Mouse (Mus musculus) CD4-positive, CD25-positive, alpha-beta regulatory T cell, adult 4 months (primary cell): ENCODE data around the gene Tgif2. TPM values are rescaled to one million over a fixed set of nuclear protein-coding genes. Genes with fewer than 3 reads are reported as not detected.
"Not testable (repeated sequence)": the region's sequence is repeated elsewhere in the genome, so short reads cannot be mapped to it uniquely, and the experiment has no call there.

Experiments used
- ATAC-seq: one replicate; pipeline ENCODE4 v1.8.0; 2017
- polyA plus RNA-seq, 2 experiments: library from polyadenylated mRNA; unstranded; fragments of 100-300 nt; shearing (Covaris generic); gene quantifications; one replicate each; pipeline ENCODE4 v1.2.1; 2017

Tgif2 gene
- polyA plus RNA-seq, 2 experiments from 2014 or later = 10.4 to 14.6 TPM

- no peak for ATAC-seq
Measured at GRCm38 (mm10) chr2:156843331-156843730, 3.5 kb downstream of the Tgif2 start.

GRCm38 (mm10) chr2:156844715-156845114 is 4.9 kb downstream of the Tgif2 start:
- no peak for ATAC-seq

DNA sequence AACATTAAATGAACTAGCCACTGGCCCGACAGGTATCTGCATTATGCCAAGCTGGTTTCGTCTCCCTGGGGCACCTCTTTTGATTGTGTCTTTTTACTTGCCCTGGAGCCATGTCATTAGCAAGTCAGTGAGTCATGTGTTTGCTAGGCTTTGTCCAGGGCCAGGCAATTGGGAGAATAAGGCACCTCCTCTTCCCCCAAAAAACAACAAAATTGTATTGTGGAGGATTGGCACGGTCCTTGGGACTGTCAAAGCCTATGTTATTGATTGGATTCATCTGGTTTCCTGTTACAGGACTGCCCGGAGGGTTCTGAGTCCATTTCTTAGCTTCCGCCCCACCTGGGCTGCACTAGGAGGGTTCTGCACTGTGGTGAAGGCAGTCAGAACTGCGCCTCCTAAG is 7.8 kb downstream of the Tgif2 start:
- ATAC-seq = no peak

DNA sequence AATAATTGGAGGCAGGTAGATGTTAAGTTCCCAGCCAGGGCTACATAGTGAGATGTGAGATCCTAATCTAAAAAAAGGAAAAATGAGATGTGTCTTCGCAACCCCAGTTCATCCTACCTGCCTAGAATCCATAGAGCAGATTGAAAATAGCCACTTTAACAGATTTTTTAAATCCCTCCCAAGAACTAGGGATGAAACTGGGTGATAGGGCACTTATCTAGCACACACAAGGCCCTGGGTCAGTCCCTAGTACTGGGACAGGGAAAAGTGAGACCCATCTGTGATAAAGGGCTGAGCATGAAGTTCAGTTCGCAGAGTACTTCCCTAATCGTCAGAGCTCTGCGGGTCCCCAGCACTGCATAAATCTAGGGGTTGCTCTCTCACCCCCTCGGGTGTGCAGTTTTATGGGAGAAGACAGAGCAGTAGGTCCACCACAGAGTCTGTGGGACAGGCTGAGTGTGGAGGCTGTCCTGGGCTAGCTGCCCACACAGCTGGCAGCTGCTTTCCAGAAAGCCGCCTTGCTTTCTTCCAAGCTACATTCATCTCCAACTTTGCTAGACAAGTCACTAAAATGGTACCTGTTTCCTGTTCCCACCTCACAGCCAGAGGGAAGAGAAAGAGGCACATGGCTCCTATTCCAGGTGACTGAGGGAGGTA is 8.8 kb downstream of the Tgif2 start:
- ATAC-seq = no peak

DNA sequence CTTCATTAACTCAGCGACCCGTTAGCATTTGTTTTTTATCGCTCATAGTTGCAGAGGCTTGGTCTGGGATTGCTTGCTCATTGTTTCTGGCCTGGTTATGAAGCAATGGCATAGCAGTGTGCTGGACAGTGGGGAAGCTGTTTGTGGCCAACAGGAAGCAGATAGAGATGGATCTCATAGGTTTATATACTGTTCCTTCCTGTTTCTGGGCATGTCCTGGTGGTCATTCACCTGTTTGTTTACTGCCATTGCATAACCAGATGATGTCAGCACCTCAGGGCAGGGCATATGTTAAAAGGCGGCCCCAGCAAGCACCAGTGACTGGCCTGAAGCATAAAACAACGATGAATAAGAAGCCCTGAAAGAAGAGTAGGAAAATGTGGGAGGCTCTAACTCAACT is 10.7 kb downstream of the Tgif2 start:
- ATAC-seq = no peak

DNA sequence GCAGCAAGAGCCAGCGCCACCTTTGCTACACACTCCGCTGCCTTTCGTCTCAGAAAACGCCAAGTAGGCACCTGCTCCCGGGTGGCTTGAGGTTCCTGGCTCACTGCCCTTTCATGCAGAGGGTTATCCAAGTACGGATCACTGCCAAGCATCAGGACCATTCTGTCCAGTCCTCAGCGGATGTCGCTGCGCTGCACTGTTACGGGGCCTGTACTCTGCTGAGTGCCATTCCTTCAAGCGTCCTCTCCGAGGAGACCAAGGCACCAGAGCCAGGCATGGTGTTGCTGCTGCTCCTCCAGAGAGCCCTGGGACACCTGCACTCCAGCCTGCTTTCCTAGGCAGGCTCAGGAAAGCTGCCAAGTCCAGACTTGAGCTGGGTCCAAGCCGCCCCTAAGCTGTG is 13.8 kb downstream of the Tgif2 start:
- not testable (repeated sequence) for ATAC-seq

GRCm38 (mm10) chr2:156853999-156854771 is 14.4 kb downstream of the Tgif2 start:
- not testable (repeated sequence) for ATAC-seq

- no peak for ATAC-seq
Measured at GRCm38 (mm10) chr2:156856311-156856710, 16.5 kb downstream of the Tgif2 start.

GRCm38 (mm10) chr2:156857385-156857791 is 17.6 kb downstream of the Tgif2 start:
- ATAC-seq = peak; percentile 51

GRCm38 (mm10) chr2:156857835-156858234 is 18.0 kb downstream of the Tgif2 start, which contains the start of gene 4930518I15Rik:
Gene 4930518I15Rik (minus strand): TSS chr2:156857946.
- no peak for ATAC-seq

GRCm38 (mm10) chr2:156858671-156859070 is 18.9 kb downstream of the Tgif2 start:
- ATAC-seq = no peak

- peak; percentile 25 for ATAC-seq
Measured at GRCm38 (mm10) chr2:156862041-156862717, 22.4 kb downstream of the Tgif2 start.

DNA sequence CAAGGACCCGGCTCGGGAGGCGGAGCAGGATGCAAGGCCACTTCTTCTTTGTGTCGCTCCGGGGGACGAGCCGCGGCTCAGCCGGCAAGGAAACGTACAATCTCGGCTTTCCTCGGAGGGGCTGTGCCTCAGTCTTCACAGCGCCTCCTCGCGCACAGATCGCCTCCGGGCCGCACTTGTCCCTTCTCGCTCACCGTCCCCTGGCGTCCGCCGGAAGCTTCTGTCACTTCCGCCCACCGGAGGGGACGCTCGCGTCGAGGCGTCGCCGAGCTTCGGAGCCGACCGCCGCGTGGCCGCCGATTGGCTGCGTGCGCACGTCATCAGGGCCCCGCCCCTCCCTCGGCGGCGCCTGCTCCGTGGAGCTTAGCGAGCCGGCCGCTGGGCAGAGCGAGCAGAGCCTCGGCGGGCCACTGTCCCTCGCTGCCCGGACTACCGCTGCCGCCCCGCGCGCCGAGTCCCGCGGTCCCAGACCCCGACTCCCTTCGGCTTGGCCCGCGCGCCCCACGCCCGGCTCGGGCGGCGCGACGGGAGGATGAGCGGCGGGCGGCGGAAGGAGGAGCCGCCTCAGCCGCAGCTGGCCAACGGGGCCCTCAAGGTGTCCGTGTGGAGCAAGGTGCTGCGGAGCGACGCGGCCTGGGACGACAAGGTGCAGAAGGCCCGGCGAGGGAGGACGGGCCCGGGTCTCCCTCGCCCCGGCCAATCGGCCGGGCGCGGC is 23.1 kb downstream of the Tgif2 start, which contains the start of gene Rab5if:
TSS of gene Rab5if (plus strand) at position 357 of the 715 bp plus-strand sequence.
- ATAC-seq = peak; percentile 86

- peak; percentile 25 for ATAC-seq
Measured at GRCm38 (mm10) chr2:156863487-156864160, 23.8 kb downstream of the Tgif2 start.

- ATAC-seq = no peak
Measured at GRCm38 (mm10) chr2:156864481-156864880, 24.7 kb downstream of the Tgif2 start.

- ATAC-seq = no peak
Measured at GRCm38 (mm10) chr2:156868994-156869393, 29.2 kb downstream of the Tgif2 start.

DNA sequence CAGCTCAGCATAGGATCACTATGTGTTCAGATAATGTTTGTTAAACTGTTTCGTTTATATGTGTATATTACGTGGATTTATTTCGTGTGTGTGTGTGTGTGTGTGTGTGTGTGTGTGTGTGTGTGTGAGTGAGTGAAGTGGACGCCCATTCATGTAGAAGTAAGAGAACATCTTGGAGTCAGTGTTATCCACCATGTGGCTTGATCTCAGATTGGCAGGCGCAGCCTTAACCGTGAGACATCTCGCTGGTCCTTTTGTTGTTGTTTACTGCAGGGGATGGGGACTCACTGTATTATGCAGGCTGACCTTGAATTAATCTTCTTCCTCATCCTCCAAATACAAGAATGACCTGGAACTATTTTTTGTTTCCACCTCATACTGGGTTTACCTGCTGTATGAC is 29.7 kb downstream of the Tgif2 start:
- no peak for ATAC-seq

DNA sequence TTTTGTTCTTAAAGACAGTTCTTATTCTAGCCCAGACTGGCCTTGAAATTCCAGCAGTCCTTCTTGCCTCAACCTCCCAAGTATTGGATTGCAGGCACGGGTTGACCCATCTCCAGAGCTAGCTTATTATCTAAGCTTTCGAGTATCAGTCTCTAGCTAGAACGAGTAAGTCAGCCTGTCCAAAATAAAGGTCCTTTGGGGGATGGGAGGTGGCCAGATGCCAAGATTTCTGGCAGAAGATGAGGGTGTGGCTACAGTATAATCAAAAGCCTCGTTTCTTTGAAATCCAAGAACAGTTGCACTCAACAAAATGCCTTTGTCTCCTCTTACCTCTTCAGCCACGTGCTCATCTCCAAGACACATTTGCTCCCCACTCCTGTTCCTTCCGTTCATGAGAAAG is 30.7 kb downstream of the Tgif2 start:
- no peak for ATAC-seq

- ATAC-seq = peak; percentile 42
Measured at GRCm38 (mm10) chr2:156873629-156874028, 33.8 kb downstream of the Tgif2 start.

- no peak for ATAC-seq
Measured at GRCm38 (mm10) chr2:156874047-156874759, 34.4 kb downstream of the Tgif2 start.

- ATAC-seq = no peak
Measured at GRCm38 (mm10) chr2:156874760-156875510, 35.1 kb downstream of the Tgif2 start.
